Mouse (Mus musculus): ENCODE measurements at regions not wholly inside any gene's neighbourhood (a gene's known extent, or its start where the extent isn't known, plus 50 kb on each side); places are given as distances from the start of the nearest gene placed in this dataset.
A peak's percentile ranks its signal among the peaks of the same experiment; 100 is the strongest.

DNA sequence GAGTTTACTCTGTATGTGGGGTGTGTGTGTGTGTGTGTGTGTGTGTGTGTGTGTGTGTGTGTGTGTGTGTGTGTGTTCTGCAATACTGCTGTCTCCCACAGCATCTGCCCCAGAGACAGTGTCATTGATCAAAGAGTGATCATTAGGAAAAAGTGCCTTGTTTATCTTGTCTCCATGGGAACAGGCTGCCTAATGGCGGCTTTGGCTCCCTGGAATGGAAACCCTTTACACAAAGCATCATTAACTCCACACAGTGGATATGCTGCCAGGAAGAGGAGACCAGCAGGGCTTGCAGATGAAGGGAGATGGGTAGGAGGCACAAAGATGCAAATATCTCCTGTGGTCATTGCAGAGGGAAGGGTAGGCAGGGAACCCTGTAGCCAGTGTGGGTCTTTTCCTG lies 106.0 kb upstream of the Cdh4 start:
- H3K4me3 ChIP-seq (replicated peaks; ENCODE audit: low read length) = no peak overlapping the region
- no peak overlapping the region for H3K27ac ChIP-seq (ENCODE audit: low read length)
- no peaks in the 10 kb centered on the region for H3K27me3 ChIP-seq (ENCODE audit: control insufficient read depth, insufficient read depth, low read length)
- no peak overlapping the region for H3K4me2 ChIP-seq (ENCODE audit: low read depth, low read length)
- H3K9ac ChIP-seq (ENCODE audit: low read length) = no peak overlapping the region
- 13% methylated on average over 1 of the region's 1 CpGs for WGBS
- H3K4me1 ChIP-seq (ENCODE audit: control insufficient read depth, insufficient read depth, low read length) = no peaks in the 10 kb centered on the region
- H3K9me3 ChIP-seq (replicated peaks; ENCODE audit: control insufficient read depth, low read length) = no peaks in the 10 kb centered on the region
- no peaks in the 10 kb centered on the region for H3K36me3 ChIP-seq (ENCODE audit: control insufficient read depth, insufficient read depth, low read length)
- no peak for ATAC-seq (ENCODE audit: insufficient read depth, low FRiP score)

DNA sequence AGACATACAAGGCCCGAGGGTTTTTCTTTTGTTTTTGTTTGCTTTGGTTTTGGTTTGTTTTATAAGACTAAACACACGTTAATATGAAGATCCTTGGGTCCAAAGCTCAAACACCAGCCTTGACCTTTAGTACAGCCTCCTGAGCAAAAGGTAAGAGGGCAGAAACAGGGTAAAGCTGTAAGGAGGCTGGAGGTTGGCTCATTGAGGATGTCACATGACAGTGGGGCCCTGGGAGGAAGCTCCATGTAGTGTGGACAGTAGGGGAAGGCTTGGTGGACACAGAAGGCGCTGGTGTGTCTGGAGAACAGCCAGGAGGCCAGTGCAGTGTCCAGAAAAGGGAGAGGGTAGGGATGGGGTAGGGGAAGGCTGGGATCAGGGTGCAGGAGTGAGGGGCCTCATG lies 89.6 kb upstream of the Cdh4 start:
- Histone ChIP-seq H3K9ac (ENCODE audit: low read length) (no peak overlapping the region), H3K27ac (ENCODE audit: low read length) (no peak overlapping the region), H3K4me3 (replicated peaks; ENCODE audit: low read length) (no peak overlapping the region), H3K27me3 (ENCODE audit: control insufficient read depth, insufficient read depth, low read length) (no peaks in the 10 kb centered on the region), H3K4me1 (ENCODE audit: control insufficient read depth, insufficient read depth, low read length) (no peaks in the 10 kb centered on the region), H3K9me3 (replicated peaks; ENCODE audit: control insufficient read depth, low read length) (no peaks in the 10 kb centered on the region), H3K36me3 (ENCODE audit: control insufficient read depth, insufficient read depth, low read length) (no peaks in the 10 kb centered on the region), H3K4me2 (ENCODE audit: low read depth, low read length) (no peak overlapping the region)
- WGBS = 39% methylated on average over 3 of the region's 3 CpGs
- ATAC-seq (ENCODE audit: insufficient read depth, low FRiP score) = no peak

DNA sequence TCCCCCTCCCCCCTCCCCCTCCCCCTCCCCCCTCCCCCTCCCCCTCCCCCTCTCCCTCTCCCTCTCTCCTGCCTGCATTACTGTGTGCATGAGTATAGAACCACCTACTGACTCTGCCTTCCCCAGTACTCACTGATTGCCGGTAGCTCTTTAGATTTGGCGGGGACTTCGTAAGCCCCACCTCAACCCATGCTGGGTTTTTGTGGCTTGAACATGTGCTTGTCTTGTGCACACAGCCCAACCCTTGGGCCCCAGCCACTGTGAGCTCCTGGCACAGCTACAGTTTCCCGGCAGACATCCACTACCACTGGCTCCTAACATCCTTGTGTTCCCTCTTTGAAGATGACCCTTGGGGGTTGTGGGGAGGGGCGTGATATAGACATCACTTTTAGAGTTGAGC lies 87.4 kb upstream of the Cdh4 start:
- Histone ChIP-seq H3K36me3 (ENCODE audit: control insufficient read depth, insufficient read depth, low read length) (no peaks in the 10 kb centered on the region), H3K27ac (ENCODE audit: low read length) (no peak overlapping the region), H3K9ac (ENCODE audit: low read length) (no peak overlapping the region), H3K4me2 (ENCODE audit: low read depth, low read length) (no peak overlapping the region), H3K27me3 (ENCODE audit: control insufficient read depth, insufficient read depth, low read length) (no peaks in the 10 kb centered on the region), H3K4me3 (replicated peaks; ENCODE audit: low read length) (no peak overlapping the region), H3K9me3 (replicated peaks; ENCODE audit: control insufficient read depth, low read length) (no peaks in the 10 kb centered on the region), H3K4me1 (ENCODE audit: control insufficient read depth, insufficient read depth, low read length) (no peaks in the 10 kb centered on the region)
- no peak for ATAC-seq (ENCODE audit: insufficient read depth, low FRiP score)
- WGBS = 67% methylated on average over 5 of the region's 5 CpGs

DNA sequence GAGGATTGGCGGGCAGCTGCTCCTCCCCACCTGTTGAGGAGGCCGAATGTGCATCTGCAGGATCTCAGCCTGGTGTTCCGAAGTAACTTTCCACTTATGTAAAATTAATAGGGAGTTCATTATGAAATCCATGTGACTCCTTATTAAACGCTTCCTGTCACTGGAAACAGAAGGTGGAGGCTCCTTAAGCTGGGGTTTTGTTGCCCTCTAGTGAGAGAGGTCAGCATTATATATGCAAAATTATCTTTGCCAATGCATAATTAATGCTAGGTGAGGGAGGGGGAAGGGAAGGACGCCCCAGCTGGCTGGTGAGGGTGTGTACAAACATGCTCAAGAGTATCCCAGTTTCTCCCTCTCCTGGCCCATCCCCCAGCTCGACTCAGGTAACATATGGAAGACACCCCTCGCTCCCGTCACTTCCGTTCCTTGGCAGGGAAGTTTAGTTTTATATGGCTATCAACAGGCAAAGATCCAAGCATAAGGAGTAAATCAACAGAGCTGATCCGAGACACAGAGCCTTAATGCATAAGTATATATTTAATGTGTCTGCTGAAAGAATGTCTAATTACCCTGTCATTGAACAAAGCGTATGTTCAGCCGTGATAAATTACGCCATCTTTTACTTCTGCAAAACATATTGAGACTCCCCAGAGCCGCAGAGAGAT lies 71.2 kb upstream of the Cdh4 start:
- peak; percentile 21; the same call in 1 of the 2 replicates for ATAC-seq (ENCODE audit: insufficient read depth, low FRiP score)
- no peak overlapping the region for H3K4me2 ChIP-seq (ENCODE audit: low read depth, low read length)
- no peaks in the 10 kb centered on the region for H3K27me3 ChIP-seq (ENCODE audit: control insufficient read depth, insufficient read depth, low read length)
- H3K9me3 ChIP-seq (replicated peaks; ENCODE audit: control insufficient read depth, low read length) = no peaks in the 10 kb centered on the region
- WGBS = 40% methylated on average over 14 of the region's 14 CpGs
- H3K36me3 ChIP-seq (ENCODE audit: control insufficient read depth, insufficient read depth, low read length) = no peaks in the 10 kb centered on the region
- no peak overlapping the region for H3K4me3 ChIP-seq (replicated peaks; ENCODE audit: low read length)
- H3K9ac ChIP-seq (ENCODE audit: low read length) = no peak overlapping the region
- no peaks in the 10 kb centered on the region for H3K4me1 ChIP-seq (ENCODE audit: control insufficient read depth, insufficient read depth, low read length)
- no peak overlapping the region for H3K27ac ChIP-seq (ENCODE audit: low read length)

DNA sequence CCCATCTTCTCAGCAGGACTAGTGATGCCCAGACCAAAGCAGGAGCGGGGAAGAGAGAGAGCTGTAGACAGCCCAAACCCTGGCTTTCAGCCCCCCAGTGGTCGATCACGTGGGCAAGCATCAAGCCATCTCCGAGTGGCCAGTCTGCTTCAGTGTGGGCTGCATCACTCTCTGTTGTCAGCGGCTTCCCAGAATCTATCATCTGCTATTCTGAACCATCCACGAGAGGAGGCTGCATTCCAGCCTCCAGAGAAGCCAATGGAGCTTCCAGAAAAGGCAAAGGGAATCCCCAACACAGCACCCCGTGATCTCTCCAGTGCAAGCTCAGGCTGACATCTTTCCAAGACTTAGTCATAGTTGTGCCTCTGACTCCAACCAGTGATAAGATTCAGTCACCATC lies 70.7 kb upstream of the Cdh4 start:
- no peak overlapping the region for H3K27ac ChIP-seq (ENCODE audit: low read length)
- H3K36me3 ChIP-seq (ENCODE audit: control insufficient read depth, insufficient read depth, low read length) = no peaks in the 10 kb centered on the region
- no peaks in the 10 kb centered on the region for H3K4me1 ChIP-seq (ENCODE audit: control insufficient read depth, insufficient read depth, low read length)
- H3K4me2 ChIP-seq (ENCODE audit: low read depth, low read length) = no peak overlapping the region
- H3K4me3 ChIP-seq (replicated peaks; ENCODE audit: low read length) = no peak overlapping the region
- no peak overlapping the region for H3K9ac ChIP-seq (ENCODE audit: low read length)
- no peaks in the 10 kb centered on the region for H3K9me3 ChIP-seq (replicated peaks; ENCODE audit: control insufficient read depth, low read length)
- H3K27me3 ChIP-seq (ENCODE audit: control insufficient read depth, insufficient read depth, low read length) = no peaks in the 10 kb centered on the region
- WGBS = 49% methylated on average over 7 of the region's 7 CpGs
- peak; percentile 40; the same call in 1 of the 2 replicates for ATAC-seq (ENCODE audit: insufficient read depth, low FRiP score)

DNA sequence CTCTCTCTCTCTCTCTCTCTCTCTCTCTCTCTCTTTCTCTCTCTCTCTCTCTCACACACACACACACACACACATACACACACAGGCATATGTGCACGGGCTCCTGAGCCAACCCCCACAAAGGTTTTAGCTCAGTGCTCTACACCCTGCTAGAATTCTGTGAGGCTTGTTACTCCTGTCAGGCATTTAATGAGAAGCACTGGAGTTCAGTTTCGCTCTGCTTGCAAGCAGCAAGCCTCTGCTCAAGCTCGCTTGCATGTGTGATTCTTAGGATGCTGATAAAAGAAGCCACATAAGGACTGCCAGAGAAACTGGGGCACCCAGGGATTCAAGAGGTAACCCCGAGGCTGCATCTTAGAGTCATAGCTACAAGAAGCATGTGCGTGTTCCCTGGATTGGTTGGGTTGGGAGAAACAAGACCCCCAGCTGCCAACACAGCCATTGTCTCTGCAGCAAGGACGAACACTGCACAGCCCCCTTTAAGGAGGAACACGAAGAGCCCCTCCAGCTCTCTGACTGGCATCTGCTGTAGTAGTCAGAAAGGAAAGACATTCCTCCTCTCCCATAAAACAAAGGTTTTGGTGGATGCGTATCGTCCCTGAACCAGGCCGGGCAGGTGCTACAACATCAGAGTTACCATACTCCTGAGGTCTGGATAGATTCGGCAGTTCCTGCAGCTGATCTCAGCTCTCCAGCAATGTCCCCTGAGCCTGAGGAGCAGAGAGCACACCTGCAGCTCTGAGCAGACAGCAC lies 62.4 kb upstream of the Cdh4 start:
- H3K9me3 ChIP-seq (replicated peaks; ENCODE audit: control insufficient read depth, low read length) = no peaks in the 10 kb centered on the region
- H3K27ac ChIP-seq (ENCODE audit: low read length) = no peak overlapping the region
- no peak overlapping the region for H3K4me3 ChIP-seq (replicated peaks; ENCODE audit: low read length)
- no peak overlapping the region for H3K9ac ChIP-seq (ENCODE audit: low read length)
- no peaks in the 10 kb centered on the region for H3K36me3 ChIP-seq (ENCODE audit: control insufficient read depth, insufficient read depth, low read length)
- no peak overlapping the region for H3K4me2 ChIP-seq (ENCODE audit: low read depth, low read length)
- H3K4me1 ChIP-seq (ENCODE audit: control insufficient read depth, insufficient read depth, low read length) = no peaks in the 10 kb centered on the region
- ATAC-seq (ENCODE audit: insufficient read depth, low FRiP score) = no peak
- 55% methylated on average over 11 of the region's 11 CpGs for WGBS
- H3K27me3 ChIP-seq (ENCODE audit: control insufficient read depth, insufficient read depth, low read length) = no peaks in the 10 kb centered on the region

DNA sequence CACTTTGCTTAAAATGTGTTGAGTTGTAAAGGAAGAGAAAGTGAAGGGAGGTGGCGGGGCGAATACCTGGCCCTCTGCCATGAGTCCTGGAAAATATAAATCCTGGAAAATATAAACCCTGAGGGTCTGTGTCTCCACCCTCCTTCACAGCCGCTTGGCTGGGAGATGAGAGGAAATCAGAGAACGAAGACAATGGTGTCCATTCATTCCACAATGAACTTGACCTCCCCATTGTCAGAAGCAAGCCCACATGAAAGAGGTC lies 61.9 kb upstream of the Cdh4 start:
- Histone ChIP-seq H3K36me3 (ENCODE audit: control insufficient read depth, insufficient read depth, low read length) (no peaks in the 10 kb centered on the region), H3K9ac (ENCODE audit: low read length) (no peak overlapping the region), H3K4me2 (ENCODE audit: low read depth, low read length) (no peak overlapping the region), H3K4me1 (ENCODE audit: control insufficient read depth, insufficient read depth, low read length) (no peaks in the 10 kb centered on the region), H3K27me3 (ENCODE audit: control insufficient read depth, insufficient read depth, low read length) (no peaks in the 10 kb centered on the region), H3K27ac (ENCODE audit: low read length) (no peak overlapping the region), H3K4me3 (replicated peaks; ENCODE audit: low read length) (no peak overlapping the region), H3K9me3 (replicated peaks; ENCODE audit: control insufficient read depth, low read length) (no peaks in the 10 kb centered on the region)
- 36% methylated on average over 4 of the region's 4 CpGs for WGBS
- ATAC-seq (ENCODE audit: insufficient read depth, low FRiP score) = no peak

DNA sequence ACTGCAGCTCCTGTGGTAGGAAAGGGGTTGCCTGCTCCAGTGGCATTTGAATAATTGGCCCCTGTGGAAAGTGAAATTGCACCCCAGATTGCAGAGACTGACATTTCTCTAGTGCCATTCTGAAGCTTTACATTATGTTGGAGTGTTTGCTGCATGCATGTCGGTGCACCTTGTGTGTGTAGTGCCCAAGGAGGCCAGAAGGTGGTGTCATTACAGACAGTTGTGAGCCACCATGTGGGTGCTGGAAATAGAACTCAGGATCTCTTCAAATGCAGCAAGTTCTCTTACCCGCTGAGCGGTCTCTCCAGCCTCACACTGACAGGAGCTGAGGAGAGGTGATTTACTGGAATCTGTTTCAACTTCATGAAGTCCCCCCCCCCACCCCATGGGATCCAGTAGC lies 60.3 kb upstream of the Cdh4 start:
- H3K27ac ChIP-seq (ENCODE audit: low read length) = no peak overlapping the region
- ATAC-seq (ENCODE audit: insufficient read depth, low FRiP score) = no peak
- no peaks in the 10 kb centered on the region for H3K36me3 ChIP-seq (ENCODE audit: control insufficient read depth, insufficient read depth, low read length)
- no peak overlapping the region for H3K4me2 ChIP-seq (ENCODE audit: low read depth, low read length)
- no peaks in the 10 kb centered on the region for H3K4me1 ChIP-seq (ENCODE audit: control insufficient read depth, insufficient read depth, low read length)
- WGBS = 95% methylated on average over 3 of the region's 3 CpGs
- no peaks in the 10 kb centered on the region for H3K9me3 ChIP-seq (replicated peaks; ENCODE audit: control insufficient read depth, low read length)
- no peaks in the 10 kb centered on the region for H3K27me3 ChIP-seq (ENCODE audit: control insufficient read depth, insufficient read depth, low read length)
- H3K4me3 ChIP-seq (replicated peaks; ENCODE audit: low read length) = no peak overlapping the region
- H3K9ac ChIP-seq (ENCODE audit: low read length) = no peak overlapping the region

DNA sequence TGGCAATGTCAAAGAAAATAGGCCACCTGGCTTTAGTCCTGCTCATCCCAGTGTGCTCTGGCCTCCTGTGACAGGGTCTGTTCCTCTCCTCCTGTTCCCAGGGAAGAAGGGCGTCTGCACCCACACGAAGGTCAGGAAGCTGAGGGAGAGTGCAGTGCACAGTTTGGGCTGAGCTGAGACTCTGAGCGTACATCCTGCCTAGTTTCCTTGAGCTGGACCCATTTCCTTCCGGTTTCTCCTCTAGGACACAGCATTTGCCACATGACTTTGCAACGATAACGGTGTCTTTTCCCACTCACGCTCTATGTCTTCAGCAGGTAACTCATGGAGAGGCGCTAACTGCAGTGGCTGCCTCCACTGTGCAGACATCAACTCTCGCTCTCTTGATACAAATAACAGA lies 59.6 kb upstream of the Cdh4 start:
- H3K4me1 ChIP-seq (ENCODE audit: control insufficient read depth, insufficient read depth, low read length) = no peaks in the 10 kb centered on the region
- H3K9me3 ChIP-seq (replicated peaks; ENCODE audit: control insufficient read depth, low read length) = no peaks in the 10 kb centered on the region
- WGBS = 71% methylated on average over 9 of the region's 9 CpGs
- H3K4me2 ChIP-seq (ENCODE audit: low read depth, low read length) = no peak overlapping the region
- no peaks in the 10 kb centered on the region for H3K36me3 ChIP-seq (ENCODE audit: control insufficient read depth, insufficient read depth, low read length)
- no peaks in the 10 kb centered on the region for H3K27me3 ChIP-seq (ENCODE audit: control insufficient read depth, insufficient read depth, low read length)
- no peak overlapping the region for H3K27ac ChIP-seq (ENCODE audit: low read length)
- H3K4me3 ChIP-seq (replicated peaks; ENCODE audit: low read length) = no peak overlapping the region
- no peak for ATAC-seq (ENCODE audit: insufficient read depth, low FRiP score)
- no peak overlapping the region for H3K9ac ChIP-seq (ENCODE audit: low read length)

Measured in stomach, embryonic 16.5 days (tissue).